Mouse (Mus musculus) forebrain, embryonic 14.5 days (tissue): ENCODE results near the gene Gm49486. TPM values are rescaled to one million over a fixed set of nuclear protein-coding genes. Genes with fewer than 3 reads are reported as not detected.

ENCODE experiments used
- ATAC-seq: fragments of 200-750 bp; cut with Nextera tagmentation; 2 replicates; pipeline ENCODE4 v1.8.0; 2017; ENCODE audit warnings: mild to moderate bottlenecking, moderate library complexity
- DNase-seq: peaks from one replicate; pipeline ENCODE4 v3.0.0-alpha.2; 2015; ENCODE audit warnings: low spot score
- H3K27ac ChIP-seq: fragments of 300-500 bp; sonication (generic); 2 replicates; pipeline ENCODE4 v1.5.1; 2014; ENCODE audit warnings: low read depth, mild to moderate bottlenecking, control low read depth, low read length, moderate library complexity
- H3K27me3 ChIP-seq: fragments of 300-500 bp; sonication (generic); replicated peaks from 2 replicates; pipeline ENCODE4 v1.6.1; 2014; ENCODE audit warnings: low read length, control low read depth, mixed read lengths; ENCODE audit not compliant: control insufficient read depth, insufficient read depth
- H3K36me3 ChIP-seq: fragments of 300-500 bp; sonication (generic); 2 replicates; pipeline ENCODE4 v1.6.1; 2014; ENCODE audit warnings: low read length, control low read depth; ENCODE audit not compliant: control insufficient read depth, insufficient read depth
- H3K4me1 ChIP-seq: fragments of 300-500 bp; sonication (generic); 2 replicates; pipeline ENCODE4 v1.6.1; 2014; ENCODE audit warnings: antibody characterized with exemption, low read length, control low read depth; ENCODE audit not compliant: control insufficient read depth, insufficient read depth
- H3K4me2 ChIP-seq: fragments of 300-500 bp; sonication (generic); 2 replicates; pipeline ENCODE4 v1.6.1; 2014; ENCODE audit warnings: mild to moderate bottlenecking, control low read depth, low read length
- H3K4me3 ChIP-seq: fragments of 300-500 bp; sonication (generic); 2 replicates; pipeline ENCODE4 v1.5.1; 2014; ENCODE audit warnings: low read depth, low read length, control low read depth
- H3K9ac ChIP-seq: fragments of 300-500 bp; sonication (generic); 2 replicates; pipeline ENCODE4 v1.6.1; 2014; ENCODE audit warnings: mild to moderate bottlenecking, low read length, control low read depth, moderate library complexity
- H3K9me3 ChIP-seq: fragments of 300-500 bp; sonication (generic); replicated peaks from 2 replicates; pipeline ENCODE4 v1.6.1; 2016; ENCODE audit warnings: low read length, control low read depth, mixed read lengths; ENCODE audit not compliant: control insufficient read depth
- WGBS: fragments of 180-500 bp; shearing (Covaris S2); extraction: QIAGEN DNeasy Blood & Tissue Kit; methylation state at CpG from one replicate; pipeline ENCODE4 v1.1.7; 2014; 5-methylcytosine and 5-hydroxymethylcytosine counted together
- polyA plus RNA-seq: library from polyadenylated mRNA; unstranded; fragments of >200 nt; fragmentation: Nextera tagmentation; extraction: Ambion mirVana; gene quantifications from 2 replicates; pipeline ENCODE4 v1.2.1, GENCODE M21; 2014

Gm49486 gene
- polyA plus RNA-seq, 1 experiment from 2014 or later, result 0.98 TPM

GRCm38 (mm10) chr15:79270317-79271123, 41.3 kb downstream of the Gm49486 start:
- peak overlapping the region; percentile 27 for H3K4me3 ChIP-seq
- H3K27ac ChIP-seq, result no peak overlapping the region; the same call in 1 of the 2 replicates
- H3K9ac ChIP-seq, result peak overlapping the region; percentile 46
- no peaks in the 10 kb centered on the region for H3K27me3 ChIP-seq
- ATAC-seq (peak; percentile 88), DNase-seq (peak; percentile 80)
- no peaks in the 10 kb centered on the region for H3K9me3 ChIP-seq
- under 1% methylated on average over 33 of the region's 33 CpGs for WGBS
- H3K4me2 ChIP-seq, result peak overlapping the region; percentile 81
- no peaks in the 10 kb centered on the region for H3K36me3 ChIP-seq
- peaks cover 9% of the 10 kb centered on the region; the same call in 1 of the 2 replicates for H3K4me1 ChIP-seq

GRCm38 (mm10) chr15:79271124-79271746, 42.0 kb downstream of the Gm49486 start:
- WGBS, result 12% methylated on average over 17 of the region's 17 CpGs
- peak; percentile 67 for DNase-seq
- no peak overlapping the region for H3K27ac ChIP-seq
- no peaks in the 10 kb centered on the region for H3K27me3 ChIP-seq
- peaks cover 9% of the 10 kb centered on the region; the same call in 1 of the 2 replicates for H3K4me1 ChIP-seq
- no peaks in the 10 kb centered on the region for H3K36me3 ChIP-seq
- peak; percentile 30 for ATAC-seq
- H3K9me3 ChIP-seq, result no peaks in the 10 kb centered on the region
- peak overlapping the region; percentile 46; the same call in 1 of the 2 replicates for H3K9ac ChIP-seq
- peak overlapping the region; percentile 27 for H3K4me3 ChIP-seq
- peak overlapping the region; percentile 81 for H3K4me2 ChIP-seq

GRCm38 (mm10) chr15:79273020-79273419, 43.8 kb downstream of the Gm49486 start:
- Histone ChIP-seq H3K27ac (no peak overlapping the region), H3K36me3 (no peaks in the 10 kb centered on the region), H3K4me1 (peaks cover 9% of the 10 kb centered on the region; the same call in 1 of the 2 replicates), H3K4me3 (no peak overlapping the region), H3K9ac (no peak overlapping the region), H3K27me3 (no peaks in the 10 kb centered on the region), H3K9me3 (no peaks in the 10 kb centered on the region), H3K4me2 (no peak overlapping the region)
- ATAC-seq (no peak), DNase-seq (no peak)
- WGBS, result 59% methylated on average over 10 of the region's 10 CpGs

GRCm38 (mm10) chr15:79277728-79278127, 48.5 kb downstream of the Gm49486 start:
- H3K27ac ChIP-seq, result no peak overlapping the region
- WGBS, result 78% methylated on average over 10 of the region's 10 CpGs
- DNase-seq, result no peak
- H3K9me3 ChIP-seq, result no peaks in the 10 kb centered on the region
- ATAC-seq, result no peak
- no peaks in the 10 kb centered on the region for H3K27me3 ChIP-seq
- H3K4me3 ChIP-seq, result no peak overlapping the region
- H3K4me1 ChIP-seq, result no peaks in the 10 kb centered on the region
- H3K9ac ChIP-seq, result no peak overlapping the region
- H3K36me3 ChIP-seq, result no peaks in the 10 kb centered on the region
- no peak overlapping the region for H3K4me2 ChIP-seq

GRCm38 (mm10) chr15:79280209-79280608, 51.0 kb downstream of the Gm49486 start:
- no peaks in the 10 kb centered on the region for H3K9me3 ChIP-seq

GRCm38 (mm10) chr15:79280850-79281249, 51.7 kb downstream of the Gm49486 start:
- Histone ChIP-seq H3K4me3 (no peak overlapping the region), H3K4me1 (no peaks in the 10 kb centered on the region), H3K27ac (no peak overlapping the region), H3K9ac (no peak overlapping the region), H3K9me3 (no peaks in the 10 kb centered on the region), H3K4me2 (no peak overlapping the region), H3K36me3 (no peaks in the 10 kb centered on the region), H3K27me3 (no peaks in the 10 kb centered on the region)
- ATAC-seq (no peak), DNase-seq (no peak)
- 54% methylated on average over 5 of the region's 5 CpGs for WGBS

More at GRCm38 (mm10) chr15:79280209-79280608, 51.0 kb downstream of the Gm49486 start:
- Histone ChIP-seq H3K4me3 (no peak overlapping the region), H3K4me2 (no peak overlapping the region), H3K36me3 (no peaks in the 10 kb centered on the region), H3K9ac (no peak overlapping the region), H3K4me1 (no peaks in the 10 kb centered on the region), H3K27ac (no peak overlapping the region), H3K27me3 (no peaks in the 10 kb centered on the region)
- ATAC-seq, result no peak
- 25% methylated on average over 6 of the region's 6 CpGs for WGBS
- DNase-seq, result no peak

GRCm38 (mm10) chr15:79281389-79281788, 52.2 kb downstream of the Gm49486 start:
- Histone ChIP-seq H3K9me3 (no peaks in the 10 kb centered on the region), H3K27me3 (no peaks in the 10 kb centered on the region), H3K27ac (no peak overlapping the region), H3K36me3 (no peaks in the 10 kb centered on the region), H3K4me1 (no peaks in the 10 kb centered on the region), H3K4me2 (no peak overlapping the region), H3K4me3 (no peak overlapping the region), H3K9ac (no peak overlapping the region)
- 92% methylated on average over 1 of the region's 1 CpGs for WGBS
- DNase-seq, result no peak
- ATAC-seq, result no peak

- no peaks in the 10 kb centered on the region for H3K9me3 ChIP-seq
- no peak for DNase-seq
- H3K9ac ChIP-seq, result no peak overlapping the region
- ATAC-seq, result no peak
- 0 out of 2 replicates have a peak, but pooled peaks cover 2% of the 10 kb centered on the region for H3K36me3 ChIP-seq
- no peak overlapping the region for H3K4me2 ChIP-seq
- H3K27ac ChIP-seq, result no peak overlapping the region
- 76% methylated on average over 5 of the region's 5 CpGs for WGBS
- no peaks in the 10 kb centered on the region for H3K4me1 ChIP-seq
- H3K4me3 ChIP-seq, result no peak overlapping the region
- no peaks in the 10 kb centered on the region for H3K27me3 ChIP-seq
Measured at GRCm38 (mm10) chr15:79282434-79282833, 53.2 kb downstream of the Gm49486 start.

- Histone ChIP-seq H3K9ac (no peak overlapping the region), H3K4me2 (no peak overlapping the region), H3K27ac (no peak overlapping the region), H3K27me3 (no peaks in the 10 kb centered on the region), H3K4me3 (no peak overlapping the region), H3K36me3 (0 out of 2 replicates have a peak, but pooled peaks cover 2% of the 10 kb centered on the region), H3K4me1 (no peaks in the 10 kb centered on the region), H3K9me3 (no peaks in the 10 kb centered on the region)
- WGBS, result 85% methylated on average over 4 of the region's 4 CpGs
- ATAC-seq (no peak), DNase-seq (no peak)
Measured at GRCm38 (mm10) chr15:79283371-79283770, 54.2 kb downstream of the Gm49486 start.
